Mouse (Mus musculus) G1E (cell line): ENCODE results near the gene Nsrp1. TPM values are rescaled to one million over a fixed set of nuclear protein-coding genes. Genes with fewer than 3 reads are reported as not detected.

Source experiments
- ATAC-seq: 2 replicates; pipeline ENCODE4 v1.8.0; 2016; ENCODE audit warnings: mild to moderate bottlenecking; ENCODE audit not compliant: insufficient number of reproducible peaks, poor library complexity, low FRiP score, severe bottlenecking; ENCODE audit errors: extremely low read depth
- DNase-seq: peaks from one replicate; pipeline ENCODE4 v3.0.0; 2012; ENCODE audit warnings: low spot score
- H3K27me3 ChIP-seq: 2 replicates; pipeline ENCODE4 v1.6.1; 2012; ENCODE audit warnings: mild to moderate bottlenecking, low read length, inconsistent platforms; ENCODE audit not compliant: insufficient read depth
- H3K36me3 ChIP-seq: replicated peaks from 2 replicates; pipeline ENCODE3; 2012; ENCODE audit warnings: mild to moderate bottlenecking, inconsistent platforms
- H3K4me1 ChIP-seq: 2 replicates; pipeline ENCODE4 v1.6.1; 2012; ENCODE audit warnings: low read depth, low read length, inconsistent platforms, mixed read lengths; ENCODE audit not compliant: insufficient read depth
- H3K4me3 ChIP-seq: 2 replicates; pipeline ENCODE4 v1.5.1; 2012; ENCODE audit warnings: low read depth, mild to moderate bottlenecking, inconsistent platforms, low read length, moderate library complexity, mixed read lengths
- H3K9me3 ChIP-seq: replicated peaks from 2 replicates; pipeline ENCODE4 v1.6.1; 2012; ENCODE audit warnings: inconsistent platforms
- CTCF ChIP-seq: IDR thresholded peaks from 2 replicates; pipeline ENCODE4 v1.5.1; 2012; ENCODE audit warnings: low read depth, low read length, inconsistent platforms, mixed read lengths
- GATA1 ChIP-seq: IDR thresholded peaks from 2 replicates; pipeline ENCODE4 v1.6.1; 2012; ENCODE audit warnings: borderline replicate concordance, low read length, inconsistent platforms, mixed read lengths
- GATA2 ChIP-seq: IDR thresholded peaks from 2 replicates; pipeline ENCODE4 v1.6.1; 2012; ENCODE audit warnings: low read depth, low read length, inconsistent platforms, borderline replicate concordance
- POLR2AphosphoS5 ChIP-seq: IDR thresholded peaks from 2 replicates; pipeline ENCODE4 v1.6.1; 2012; ENCODE audit warnings: low read depth, low read length, inconsistent platforms; ENCODE audit not compliant: insufficient replicate concordance
- TAL1 ChIP-seq: conservative IDR thresholded peaks from 2 replicates; pipeline ENCODE4 v1.6.1; 2012; ENCODE audit warnings: low read depth, low read length, inconsistent platforms, mixed read lengths
- polyA plus RNA-seq: library from polyadenylated mRNA; stranded (reverse); fragments of >175 nt; gene quantifications from 2 replicates; pipeline ENCODE4 v1.2.3, GENCODE M21; 2012
- total RNA-seq, 2 experiments: library from RNA; stranded (forward) in 1 of 2; stranded (reverse) in 1 of 2; fragments of 200-1000 nt in 1 of 2; fragments of >200 nt in 1 of 2; fragmentation: Nextera tagmentation in 1 of 2; gene quantifications; 2 replicates each; pipeline ENCODE4 v1.2.3; 2014 to 2017

Nsrp1 gene
- total and polyA plus RNA-seq, 3 experiments, result 5.4 to 77.7 (median 28.7) TPM

DNA sequence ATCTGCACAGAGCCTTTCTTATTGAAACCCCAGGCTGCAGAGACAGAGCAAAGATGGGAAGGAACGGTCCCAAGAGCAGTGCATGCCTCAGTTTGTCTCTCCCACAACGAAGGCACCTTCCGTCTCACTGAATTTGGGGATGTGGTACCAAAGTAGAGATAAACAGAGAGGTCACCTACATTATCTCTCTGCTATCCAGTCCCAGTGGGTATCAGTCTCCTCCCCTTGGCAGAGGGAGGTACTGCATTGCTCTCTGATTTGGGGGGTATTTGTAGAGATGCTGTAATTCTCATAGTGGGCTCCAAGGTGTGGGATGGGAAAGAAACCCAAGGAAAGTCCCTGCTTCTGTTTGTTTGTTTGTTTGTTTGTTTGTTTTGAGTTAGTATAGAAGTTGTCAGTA lies 51.7 kb downstream of the Nsrp1 start:
- no peak overlapping the region for H3K4me3 ChIP-seq
- no peaks in the 10 kb centered on the region for H3K9me3 ChIP-seq
- TF ChIP-seq POLR2AphosphoS5, result no peak
- no peak for TF ChIP-seq TAL1
- TF ChIP-seq CTCF, result no peak
- TF ChIP-seq GATA2, result no peak
- no peak for TF ChIP-seq GATA1
- H3K4me1 ChIP-seq, result no peaks in the 10 kb centered on the region
- H3K36me3 ChIP-seq, result no peaks in the 10 kb centered on the region
- no peak for DNase-seq
- ATAC-seq, result no peak
- H3K27me3 ChIP-seq, result peaks cover 34% of the 10 kb centered on the region

DNA sequence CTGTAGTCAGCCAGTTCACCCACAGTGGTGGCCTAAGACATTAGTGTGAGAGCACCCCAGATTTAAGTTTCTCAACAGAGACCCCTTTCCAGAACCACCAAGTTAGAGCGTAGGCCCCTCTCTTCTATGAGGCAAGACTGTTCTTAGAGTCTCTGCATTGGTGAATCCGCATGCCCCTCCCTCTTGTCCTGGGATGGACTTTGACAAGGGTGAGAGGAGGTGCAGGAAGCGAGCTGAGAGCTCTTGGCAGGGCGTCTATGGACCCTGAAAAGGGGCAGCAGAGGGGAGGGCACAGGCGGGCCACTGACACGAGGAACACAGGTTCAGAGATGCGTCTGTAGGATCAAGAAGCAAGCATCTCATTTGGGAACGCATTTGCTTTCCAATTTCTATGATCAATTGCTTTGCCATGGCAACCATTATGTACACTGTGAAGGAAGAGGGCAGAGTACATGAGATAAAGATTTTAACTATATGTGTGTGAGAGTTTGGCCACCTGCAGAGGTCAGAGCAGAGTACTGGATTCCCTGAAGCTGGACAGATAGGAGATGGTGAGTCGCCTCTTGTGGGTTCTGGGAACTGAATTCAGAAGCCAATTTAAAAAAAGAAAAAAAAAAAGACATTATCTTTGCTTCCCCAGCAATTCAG lies 56.4 kb downstream of the Nsrp1 start:
- ATAC-seq, result no peak
- no peak for DNase-seq
- Histone ChIP-seq H3K4me3 (no peak overlapping the region), H3K36me3 (no peaks in the 10 kb centered on the region), H3K27me3 (peaks cover 56% of the 10 kb centered on the region), H3K9me3 (no peaks in the 10 kb centered on the region), H3K4me1 (peaks cover 9% of the 10 kb centered on the region)
- TF ChIP-seq TAL1, result no peak
- TF ChIP-seq CTCF, result no peak
- no peak for TF ChIP-seq GATA1
- no peak for TF ChIP-seq POLR2AphosphoS5
- no peak for TF ChIP-seq GATA2

DNA sequence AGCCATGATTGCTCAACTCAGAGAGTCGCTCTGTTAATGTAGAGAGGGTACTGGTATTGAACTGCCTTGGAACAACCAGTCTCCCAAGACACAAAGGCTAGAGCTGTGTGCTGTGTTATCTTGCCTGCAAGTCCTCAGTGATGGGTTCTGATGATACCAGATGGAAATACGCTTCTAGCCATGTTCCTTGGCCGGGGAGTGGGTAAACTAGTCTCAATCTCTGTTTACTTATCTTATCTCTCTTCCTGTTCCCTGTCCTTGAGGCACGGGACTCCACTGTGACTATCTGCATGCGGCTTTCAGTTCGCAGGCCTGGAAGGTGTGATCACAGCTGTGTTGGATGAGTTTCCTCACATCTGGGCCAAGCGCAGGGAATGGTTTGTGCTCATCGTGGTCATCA lies 58.7 kb downstream of the Nsrp1 start:
- H3K27me3 ChIP-seq, result peaks cover 65% of the 10 kb centered on the region
- peak; percentile 73 for ATAC-seq
- no peak overlapping the region for H3K4me3 ChIP-seq
- DNase-seq, result no peak
- TF ChIP-seq GATA1 (no peak), TAL1 (no peak), GATA2 (no peak), POLR2AphosphoS5 (no peak), CTCF (no peak)
- H3K4me1 ChIP-seq, result peaks cover 9% of the 10 kb centered on the region
- H3K9me3 ChIP-seq, result no peaks in the 10 kb centered on the region
- H3K36me3 ChIP-seq, result no peaks in the 10 kb centered on the region

DNA sequence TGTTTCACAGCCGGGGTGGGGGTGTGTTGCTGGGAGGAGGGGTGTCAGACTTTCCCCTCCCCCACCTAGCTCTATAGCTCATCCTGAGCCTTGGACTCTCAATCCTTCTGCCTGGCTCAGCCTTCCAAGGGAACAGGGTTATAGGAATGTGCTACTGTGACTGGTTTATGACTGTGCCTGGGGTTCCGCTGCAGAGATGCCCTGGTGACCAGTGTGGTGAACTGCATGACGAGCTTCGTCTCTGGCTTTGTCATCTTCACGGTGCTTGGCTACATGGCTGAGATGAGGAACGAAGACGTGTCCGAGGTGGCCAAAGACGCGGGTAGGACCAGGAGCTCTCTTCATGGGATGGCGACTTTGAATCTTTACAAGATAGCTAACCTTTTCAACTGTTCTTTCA lies 60.2 kb downstream of the Nsrp1 start:
- H3K27me3 ChIP-seq, result peaks cover 64% of the 10 kb centered on the region
- no peaks in the 10 kb centered on the region for H3K9me3 ChIP-seq
- no peak overlapping the region for H3K4me3 ChIP-seq
- ATAC-seq (no peak), DNase-seq (no peak)
- H3K4me1 ChIP-seq, result peaks cover 9% of the 10 kb centered on the region
- TF ChIP-seq GATA1 (no peak), POLR2AphosphoS5 (no peak), GATA2 (no peak), CTCF (no peak), TAL1 (no peak)
- H3K36me3 ChIP-seq, result no peaks in the 10 kb centered on the region

DNA sequence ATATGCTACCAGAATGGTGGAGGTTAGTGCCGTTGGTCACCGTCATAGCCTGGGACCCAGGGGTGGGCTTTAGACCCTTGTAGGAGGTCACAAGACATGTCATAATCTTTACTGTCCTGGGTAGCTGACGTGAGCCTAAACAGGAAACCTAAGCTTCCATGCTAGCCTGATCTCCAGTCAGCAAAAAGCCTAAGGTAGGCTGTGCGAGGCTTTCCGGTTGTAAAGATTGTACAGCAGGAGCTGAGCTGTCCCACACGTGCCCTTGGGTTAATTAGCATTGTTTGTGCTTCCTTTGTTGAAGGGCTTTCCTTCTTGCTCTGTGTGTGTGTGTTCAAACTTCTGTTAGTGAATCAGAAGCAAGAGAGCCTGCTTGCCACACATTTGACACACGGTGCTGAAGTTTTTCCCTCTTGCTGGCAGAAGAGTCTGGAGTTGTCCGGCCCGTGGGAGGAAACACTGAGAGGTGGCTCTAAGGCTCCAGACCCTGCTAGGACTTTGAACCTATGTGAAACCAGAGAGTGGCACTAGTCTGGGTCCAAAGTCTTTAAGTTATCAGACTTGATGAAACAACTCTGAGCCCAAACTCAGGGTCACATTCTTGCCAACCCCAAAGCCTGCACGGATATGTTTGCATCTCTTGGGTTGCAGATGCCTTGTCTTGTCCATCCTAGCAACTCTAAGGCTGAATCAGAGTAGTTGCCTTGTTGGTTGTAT lies 67.3 kb downstream of the Nsrp1 start:
- TF ChIP-seq POLR2AphosphoS5 (no peak), GATA1 (no peak), GATA2 (no peak), TAL1 (no peak), CTCF (no peak)
- H3K4me1 ChIP-seq, result no peaks in the 10 kb centered on the region
- DNase-seq (no peak), ATAC-seq (no peak)
- no peak overlapping the region for H3K4me3 ChIP-seq
- H3K27me3 ChIP-seq, result peaks cover 53% of the 10 kb centered on the region
- H3K9me3 ChIP-seq, result no peaks in the 10 kb centered on the region
- H3K36me3 ChIP-seq, result no peaks in the 10 kb centered on the region
